In genomic region chr6:136529156-136529555, GRCm38 (mm10) we compare ENCODE assay signal across 30 mouse cellular contexts. TPM values are rescaled to one million over a fixed set of nuclear protein-coding genes. Genes with fewer than 3 reads are reported as not detected.
DNase-seq lines count a peak whose midpoint lies in the region; ATAC-seq lines count a peak whose summit lies in the region.
"Had no signal": no experiment of that assay in that cellular context is flagged by ENCODE, and none has a peak within 500 bp of the region (broad histone marks: within the 10 kb centered on the region; RNA-seq: fewer than 3 reads in every experiment).

No protein-coding gene starts in this region.

- H3K9me3 ChIP-seq in heart, embryonic 10.5 days, result no peaks in the 10 kb centered on the region
- peaks cover 3% of the 10 kb centered on the region for H3K9me3 ChIP-seq in heart, embryonic 16.5 days (replicated peaks; ENCODE audit: control insufficient read depth, low read length)
- H3K9me3 ChIP-seq in megakaryocyte, embryonic 14.5 days, result no peaks in the 10 kb centered on the region
- H3K9me3 ChIP-seq: hindbrain, embryonic 15.5 days; midbrain, embryonic 15.5 days; neural tube, embryonic 15.5 days had no signal

- peaks cover 28% of the 10 kb centered on the region for H3K4me1 ChIP-seq in heart, embryonic 10.5 days
- peaks cover 31% of the 10 kb centered on the region for H3K4me1 ChIP-seq in heart, embryonic 16.5 days (ENCODE audit: control insufficient read depth, insufficient read depth, low read length)
- peaks cover 65% of the 10 kb centered on the region for H3K4me1 ChIP-seq in megakaryocyte, embryonic 14.5 days

- WGBS in heart, embryonic 10.5 days, result 44% methylated on average over 2 of the region's 2 CpGs
- WGBS in heart, embryonic 16.5 days, result 34% methylated on average over 2 of the region's 2 CpGs

- H3K27me3 ChIP-seq in heart, embryonic 10.5 days (ENCODE audit: insufficient read depth, poor library complexity, severe bottlenecking), result no peaks in the 10 kb centered on the region
- no peaks in the 10 kb centered on the region for H3K27me3 ChIP-seq in heart, embryonic 16.5 days (ENCODE audit: control insufficient read depth, insufficient read depth, low read length)
- H3K27me3 ChIP-seq in megakaryocyte, embryonic 14.5 days (replicated peaks), result no peaks in the 10 kb centered on the region
- H3K27me3 ChIP-seq: forebrain, embryonic 13.5 days; hindbrain, embryonic 15.5 days; midbrain, embryonic 15.5 days; neural tube, embryonic 15.5 days had no signal

- H3K27ac ChIP-seq in heart, embryonic 10.5 days, result peak overlapping the region; percentile 30
- peak overlapping the region; percentile 47 for H3K27ac ChIP-seq in heart, embryonic 16.5 days (ENCODE audit: low read length)
- H3K27ac ChIP-seq: forebrain, embryonic 13.5 days; hindbrain, embryonic 10.5 days; hindbrain, embryonic 15.5 days; kidney, postnatal 0 days; liver, embryonic 14.5 days; macrophage; midbrain, embryonic 10.5 days; midbrain, embryonic 15.5 days; neural tube, embryonic 15.5 days had no signal

- ATAC-seq in heart, embryonic 16.5 days (replicated peaks; ENCODE audit: extremely low read depth, insufficient read depth, low FRiP score), result no peak
- no peak for ATAC-seq in megakaryocyte, adult 5-6 weeks (ENCODE audit: poor library complexity, severe bottlenecking)
- ATAC-seq: forebrain, embryonic 13.5 days; inflammation-experienced regulatory T-cells, adult 6 months; midbrain, embryonic 15.5 days had no signal

- H3K36me3 ChIP-seq in heart, embryonic 10.5 days, result peaks cover 42% of the 10 kb centered on the region
- peaks cover 15% of the 10 kb centered on the region; the same call in 1 of the 2 replicates for H3K36me3 ChIP-seq in heart, embryonic 16.5 days (ENCODE audit: control insufficient read depth, insufficient read depth)
- peaks cover 37% of the 10 kb centered on the region for H3K36me3 ChIP-seq in megakaryocyte, embryonic 14.5 days (replicated peaks; ENCODE audit: low read length)
- H3K36me3 ChIP-seq: midbrain, embryonic 15.5 days; neural tube, embryonic 15.5 days had no signal

- no peak overlapping the region for H3K9ac ChIP-seq in heart, embryonic 16.5 days (ENCODE audit: low read length)
- H3K9ac ChIP-seq: forebrain, embryonic 13.5 days; hindbrain, embryonic 15.5 days; liver, embryonic 14.5 days; midbrain, embryonic 15.5 days; neural tube, embryonic 15.5 days had no signal

- no peak overlapping the region for H3K4me2 ChIP-seq in heart, embryonic 16.5 days (ENCODE audit: low read depth, low read length)
- H3K4me2 ChIP-seq: forebrain, embryonic 13.5 days; hindbrain, embryonic 15.5 days; midbrain, embryonic 15.5 days; neural tube, embryonic 15.5 days had no signal

- H3K4me3 ChIP-seq in heart, embryonic 10.5 days, result no peak overlapping the region
- H3K4me3 ChIP-seq in heart, embryonic 16.5 days (ENCODE audit: low read length), result no peak overlapping the region
- peak overlapping the region; percentile 74 for H3K4me3 ChIP-seq in megakaryocyte, embryonic 14.5 days (replicated peaks)
- H3K4me3 ChIP-seq: forebrain, embryonic 13.5 days; hindbrain, embryonic 10.5 days; hindbrain, embryonic 15.5 days; midbrain, embryonic 10.5 days; midbrain, embryonic 15.5 days; neural tube, embryonic 15.5 days had no signal

- DNase-seq in heart, embryonic 10.5 days (ENCODE audit: low spot score), result no peak
- no peak for DNase-seq in heart, adult 9 months (ENCODE audit: low spot score in 2 of 2)
- no peak for DNase-seq in heart, postnatal 10 days
- DNase-seq: adrenal gland, postnatal 25 days; B cell, adult 2 months; cerebellum, adult 11-12 months; cerebellum, adult 9-11 months; embryo, embryonic 11 days; gastrocnemius, postnatal 25 days; kidney, adult 2 months; layer of hippocampus, postnatal 36 days; left cerebral cortex, postnatal 4 days; liver; lung, adult 2 months; lung, postnatal 10 days; retina, postnatal 1 day; right cerebral cortex, postnatal 14 days had no signal

- intact Hi-C loops in heart, postnatal 10 days (cut with DNase I), result no loop called here

RNA-seq across cellular contexts. Expression of gene Atf7ip, which starts 23.2 kb away (rescaled TPM):
- 37.7 and 42.4 TPM in 2 replicates for polyA plus RNA-seq in heart, embryonic 10.5 days (2016; fragmentation: Nextera tagmentation; extraction: Ambion mirVana)
- polyA plus RNA-seq in heart, embryonic 16.5 days (2015; fragmentation: Nextera tagmentation; extraction: Ambion mirVana), result 27.9 and 31.4 TPM in 2 replicates
- 100 to 1,000 TPM in 1 of 2 experiments, 10 to 100 TPM in 1; 93.8 to 103 TPM for total RNA-seq in heart, postnatal 10 days (2021)
- polyA plus RNA-seq in megakaryocyte, embryonic 14.5 days (2012; ENCODE audit: insufficient read depth, low replicate concordance), result 4.6 and 12.1 TPM in 2 replicates
- total RNA-seq in megakaryocyte, adult 5-6 weeks (2015), result 101 and 129 TPM in 2 replicates
- 80.1 and 84.8 TPM in 2 replicates for total RNA-seq in megakaryocyte, adult 5-6 weeks (2017)
